Mouse (Mus musculus) midbrain, embryonic 16.5 days (tissue): Measurements from ENCODE around the gene Spx. TPM values are rescaled to one million over a fixed set of nuclear protein-coding genes. Genes with fewer than 3 reads are reported as not detected.

ENCODE experiments used
- ATAC-seq: fragments of 200-750 bp; cut with Nextera tagmentation; 2 replicates; pipeline ENCODE4 v1.8.0; 2017; ENCODE audit warnings: moderate TSS enrichment
- H3K27ac ChIP-seq: fragments of 300-500 bp; sonication (generic); 2 replicates; pipeline ENCODE4 v1.5.1; 2014; ENCODE audit warnings: mild to moderate bottlenecking, low read length, mixed read lengths
- H3K27me3 ChIP-seq: fragments of 300-500 bp; sonication (generic); 2 replicates; pipeline ENCODE4 v1.6.1; 2014; ENCODE audit warnings: low read depth, low read length, mixed read lengths; ENCODE audit not compliant: control insufficient read depth, insufficient read depth
- H3K36me3 ChIP-seq: fragments of 300-500 bp; sonication (generic); 2 replicates; pipeline ENCODE4 v1.6.1; 2014; ENCODE audit warnings: mild to moderate bottlenecking, low read length, moderate library complexity, mixed read lengths; ENCODE audit not compliant: control insufficient read depth, insufficient read depth
- H3K4me1 ChIP-seq: fragments of 300-500 bp; sonication (generic); 2 replicates; pipeline ENCODE4 v1.6.1; 2014; ENCODE audit warnings: mild to moderate bottlenecking, low read length, mixed read lengths; ENCODE audit not compliant: control insufficient read depth, insufficient read depth
- H3K4me2 ChIP-seq: fragments of 300-500 bp; sonication (generic); 2 replicates; pipeline ENCODE4 v1.6.1; 2014; ENCODE audit warnings: mild to moderate bottlenecking, low read length, mixed read lengths
- H3K4me3 ChIP-seq: fragments of 300-500 bp; sonication (generic); 2 replicates; pipeline ENCODE4 v1.5.1; 2014; ENCODE audit warnings: low read depth, mild to moderate bottlenecking, low read length, moderate library complexity, mixed read lengths
- H3K9ac ChIP-seq: fragments of 300-500 bp; sonication (generic); 2 replicates; pipeline ENCODE4 v1.6.1; 2014; ENCODE audit warnings: low read depth, low read length, mixed read lengths
- H3K9me3 ChIP-seq: fragments of 300-500 bp; sonication (generic); replicated peaks from 2 replicates; pipeline ENCODE4 v1.6.1; 2014; ENCODE audit warnings: mild to moderate bottlenecking, low read length, mixed read lengths; ENCODE audit not compliant: control insufficient read depth, poor library complexity, severe bottlenecking
- WGBS: fragments of 180-500 bp; shearing (Covaris S2); extraction: QIAGEN DNeasy Blood & Tissue Kit; methylation state at CpG from one replicate; pipeline ENCODE4 v1.1.7; 2014; 5-methylcytosine and 5-hydroxymethylcytosine counted together
- polyA plus RNA-seq: library from polyadenylated mRNA; unstranded; fragments of >200 nt; fragmentation: Nextera tagmentation; extraction: Ambion mirVana; gene quantifications from 2 replicates; pipeline ENCODE4 v1.2.1, GENCODE M21; 2015

Gene Spx
- polyA plus RNA-seq, 1 experiment from 2014 or later = 9.0 TPM

DNA sequence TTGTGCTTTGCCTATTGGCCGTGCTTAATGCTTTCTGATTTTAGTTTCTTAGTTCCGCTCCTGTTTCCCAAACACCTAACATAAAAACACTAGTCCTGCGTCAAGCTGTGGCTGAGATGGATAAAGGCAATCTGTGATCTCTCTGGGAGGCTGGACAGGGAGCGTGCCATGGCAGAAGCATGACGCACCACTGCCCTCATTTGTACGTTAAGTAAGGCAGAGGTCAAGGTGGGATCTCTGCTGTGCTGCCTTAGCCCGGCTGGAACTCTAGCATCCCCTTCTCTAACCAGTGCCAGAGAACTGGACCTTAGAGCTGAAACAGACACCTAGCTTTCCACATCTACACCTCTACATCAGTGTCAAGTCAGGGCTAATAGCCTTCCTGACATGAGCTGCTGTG lies 31.6 kb upstream of the Spx start:
- Histone ChIP-seq H3K27ac (no peak overlapping the region), H3K9ac (no peak overlapping the region), H3K4me3 (no peak overlapping the region), H3K4me1 (peaks cover 6% of the 10 kb centered on the region), H3K9me3 (no peaks in the 10 kb centered on the region), H3K27me3 (no peaks in the 10 kb centered on the region), H3K36me3 (0 out of 2 replicates have a peak, but pooled peaks cover 1% of the 10 kb centered on the region), H3K4me2 (no peak overlapping the region)
- ATAC-seq = no peak
- 90% methylated on average over 7 of the region's 7 CpGs for WGBS

DNA sequence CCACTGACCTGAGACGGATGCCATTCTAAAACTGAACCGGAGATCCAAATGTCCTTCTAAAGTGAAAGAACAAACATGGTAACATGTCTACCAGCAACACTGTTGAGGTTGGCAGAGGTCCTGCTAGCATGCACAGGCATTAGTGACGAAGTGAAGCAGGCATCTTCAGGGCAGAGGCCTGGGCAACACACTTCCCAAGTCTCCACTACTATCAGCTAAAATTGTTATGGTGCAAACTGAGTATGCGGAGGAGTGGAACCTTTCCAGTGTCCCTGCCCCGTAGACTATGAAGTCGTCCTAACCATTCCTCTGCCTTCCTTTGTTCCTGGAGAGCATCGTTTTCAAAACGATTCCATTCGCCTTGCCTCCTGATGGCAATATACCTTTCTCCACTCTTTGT lies 28.7 kb upstream of the Spx start:
- no peak for ATAC-seq
- Histone ChIP-seq H3K4me3 (no peak overlapping the region), H3K4me1 (peaks cover 24% of the 10 kb centered on the region), H3K36me3 (no peaks in the 10 kb centered on the region), H3K27me3 (no peaks in the 10 kb centered on the region), H3K27ac (no peak overlapping the region), H3K9ac (no peak overlapping the region), H3K4me2 (no peak overlapping the region), H3K9me3 (no peaks in the 10 kb centered on the region)
- 87% methylated on average over 9 of the region's 9 CpGs for WGBS

DNA sequence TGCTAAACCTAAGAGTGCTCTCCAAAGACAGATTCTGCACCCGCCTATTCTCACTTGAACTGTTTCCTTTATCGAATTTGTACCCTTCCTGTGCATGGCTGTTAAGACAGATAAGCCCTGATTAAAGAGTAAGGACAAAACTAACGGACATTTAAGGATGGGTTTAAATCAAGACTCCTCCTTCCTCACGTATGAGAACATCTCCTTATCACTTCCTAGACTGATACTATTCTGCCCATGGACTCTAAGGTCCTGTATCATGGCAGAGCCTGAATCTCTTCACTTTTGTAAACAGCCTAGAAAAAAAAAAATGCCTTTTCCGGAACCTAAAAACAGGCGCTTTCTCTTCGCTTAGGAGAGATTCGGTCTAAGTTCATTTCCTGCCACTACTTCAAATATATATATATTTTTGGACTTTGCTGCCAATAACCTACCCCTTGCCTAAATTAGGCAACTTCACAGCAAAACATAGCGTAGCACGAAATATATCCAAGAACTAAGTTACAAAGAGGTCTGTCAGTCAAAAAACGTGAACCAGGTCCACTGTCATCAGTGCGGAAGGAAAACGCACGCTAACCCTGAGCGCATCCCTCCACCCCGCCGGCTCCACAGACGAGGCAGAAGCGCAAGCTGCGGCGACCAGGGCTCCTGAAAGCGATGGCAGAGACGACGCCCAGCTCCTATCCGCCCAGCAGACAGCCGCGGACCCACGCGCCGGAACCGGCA lies 26.8 kb upstream of the Spx start:
- ATAC-seq = peak; percentile 86
- Histone ChIP-seq H3K27me3 (no peaks in the 10 kb centered on the region), H3K4me1 (peaks cover 24% of the 10 kb centered on the region), H3K36me3 (no peaks in the 10 kb centered on the region), H3K4me3 (peak overlapping the region; percentile 100), H3K4me2 (peak overlapping the region; percentile 65), H3K9me3 (no peaks in the 10 kb centered on the region), H3K27ac (peak overlapping the region; percentile 55; the same call in 1 of the 2 replicates), H3K9ac (peak overlapping the region; percentile 70)
- WGBS = 6% methylated on average over 31 of the region's 31 CpGs

DNA sequence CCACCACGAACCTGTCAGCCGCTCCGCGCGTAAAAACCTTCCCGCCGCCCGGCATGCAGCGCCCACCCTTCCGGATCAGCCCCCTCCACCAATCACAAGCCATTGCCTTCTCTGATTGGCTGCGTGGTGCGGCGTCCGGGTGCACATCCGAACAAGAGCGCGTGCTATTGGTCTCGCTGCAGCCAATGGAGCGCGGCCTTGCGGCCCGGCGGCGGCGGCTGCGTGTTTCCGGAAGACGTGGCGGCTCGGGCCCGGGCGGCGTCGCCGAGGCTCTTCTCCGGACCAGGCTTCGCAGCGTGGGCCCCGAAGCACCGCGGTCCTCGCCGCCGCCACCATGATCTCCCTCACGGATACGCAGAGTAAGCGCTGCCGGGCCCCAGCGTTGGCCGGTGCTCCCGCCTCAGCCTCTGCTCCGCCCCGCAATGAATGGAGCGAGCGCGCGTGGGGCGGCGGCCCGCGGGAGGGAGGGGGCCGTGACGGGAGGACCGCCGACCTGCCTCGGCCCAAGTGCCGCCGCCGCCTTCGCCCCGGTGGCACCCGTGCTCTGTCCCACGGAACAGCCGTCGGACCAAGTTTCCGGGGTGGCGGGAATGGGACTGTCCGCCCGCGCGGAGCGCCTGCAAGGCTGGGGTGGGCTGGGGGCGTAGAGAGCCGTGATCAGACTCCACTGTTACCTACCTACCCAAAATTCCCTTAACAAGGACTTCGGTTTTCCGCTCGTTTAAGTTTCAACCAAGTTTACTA lies 26.1 kb upstream of the Spx start, which contains the start of the genes Recql and Golt1b:
Recql (minus strand) TSS at position 77 of the 744 bp plus-strand sequence.
Golt1b (plus strand) TSS at position 211 of the 744 bp plus-strand sequence.
- WGBS = 1% methylated on average over 86 of the region's 87 CpGs
- Histone ChIP-seq H3K4me3 (peak within 1 kb of the TSS; percentile 100), H3K4me1 (peaks cover 24% of the 10 kb centered on the region), H3K27me3 (no peaks in the 10 kb centered on the region), H3K9me3 (no peaks in the 10 kb centered on the region), H3K36me3 (no peaks in the 10 kb centered on the region), H3K27ac (peak within 1 kb of the TSS; percentile 58), H3K4me2 (peak within 1 kb of the TSS; percentile 86), H3K9ac (peak within 1 kb of the TSS; percentile 90)
- peak; percentile 100 for ATAC-seq

DNA sequence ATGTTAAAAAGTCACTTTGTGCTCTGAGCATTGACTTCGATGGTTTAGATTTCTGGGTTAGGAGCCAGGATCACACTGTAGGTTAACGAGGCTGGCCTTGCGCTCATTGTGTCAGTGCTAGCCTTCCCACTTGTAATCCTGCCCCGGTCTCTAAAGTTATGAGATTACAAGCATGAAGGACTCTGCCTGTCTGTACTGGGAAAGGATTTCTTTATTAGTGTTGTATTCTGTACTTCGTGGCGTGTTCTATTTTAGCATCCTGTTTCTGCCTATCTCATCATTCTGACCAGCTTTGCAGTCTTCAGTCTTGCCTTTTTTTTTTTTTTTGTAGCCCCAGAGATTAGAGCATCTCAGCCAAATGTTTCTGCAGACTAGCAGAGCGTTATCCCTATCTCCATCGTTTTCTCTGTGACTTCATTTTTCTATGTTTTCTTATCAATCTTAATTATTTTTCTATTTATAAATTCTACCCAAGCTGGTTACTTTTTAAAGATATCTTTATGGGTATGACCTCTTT lies 25.4 kb upstream of the Spx start:
- Histone ChIP-seq H3K9me3 (no peaks in the 10 kb centered on the region), H3K27ac (no peak overlapping the region), H3K9ac (peak overlapping the region; percentile 90), H3K27me3 (no peaks in the 10 kb centered on the region), H3K4me1 (peaks cover 24% of the 10 kb centered on the region), H3K4me3 (peak overlapping the region; percentile 100), H3K36me3 (no peaks in the 10 kb centered on the region), H3K4me2 (peak overlapping the region; percentile 86)
- ATAC-seq = no peak
- 23% methylated on average over 8 of the region's 8 CpGs for WGBS

DNA sequence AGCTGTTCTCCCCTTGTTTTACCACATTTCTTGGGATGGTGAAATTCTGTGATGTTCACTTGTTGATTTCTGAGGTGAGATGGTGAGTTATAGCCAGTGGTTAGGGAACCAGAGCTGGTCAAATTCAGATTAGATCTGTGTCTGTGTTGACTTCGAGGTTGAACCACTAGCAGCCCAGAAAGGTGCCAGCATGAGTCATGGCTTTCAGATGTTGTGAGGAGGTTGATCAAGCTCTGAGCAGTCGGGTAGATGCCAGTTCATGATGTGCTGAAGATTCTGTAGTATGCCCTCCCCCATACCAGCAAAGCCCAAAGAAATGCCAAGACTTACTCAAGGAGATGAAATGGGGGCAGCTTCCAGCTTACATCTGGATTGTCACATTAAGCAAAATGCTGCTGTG lies 24.1 kb upstream of the Spx start:
- H3K9ac ChIP-seq = no peak overlapping the region
- no peak overlapping the region for H3K4me3 ChIP-seq
- H3K27ac ChIP-seq = no peak overlapping the region
- H3K9me3 ChIP-seq = no peaks in the 10 kb centered on the region
- H3K4me1 ChIP-seq = peaks cover 24% of the 10 kb centered on the region
- H3K36me3 ChIP-seq = no peaks in the 10 kb centered on the region; the same call in 1 of the 2 replicates
- H3K4me2 ChIP-seq = no peak overlapping the region
- WGBS = 93% methylated on average over 2 of the region's 2 CpGs
- no peaks in the 10 kb centered on the region for H3K27me3 ChIP-seq
- ATAC-seq = no peak

DNA sequence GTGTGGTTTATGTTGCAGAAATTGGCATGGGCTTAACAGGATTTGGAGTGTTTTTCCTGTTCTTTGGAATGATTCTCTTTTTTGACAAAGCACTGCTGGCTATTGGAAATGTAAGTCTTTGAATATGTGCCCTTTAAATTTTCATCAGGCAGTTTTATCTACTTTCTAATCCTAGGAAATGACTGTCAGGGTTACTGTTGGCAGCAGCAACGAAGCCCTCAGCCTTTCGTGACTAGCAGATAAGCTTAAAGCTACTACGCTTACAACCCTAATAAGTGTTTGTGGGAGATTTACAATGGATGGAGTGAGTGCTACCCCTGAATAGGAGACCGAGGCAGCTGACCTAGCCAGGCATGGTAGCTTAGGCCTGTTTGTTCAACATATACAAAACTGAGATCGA lies 20.9 kb upstream of the Spx start:
- peaks cover 17% of the 10 kb centered on the region for H3K4me1 ChIP-seq
- 95% methylated on average over 5 of the region's 5 CpGs for WGBS
- peaks cover 9% of the 10 kb centered on the region for H3K36me3 ChIP-seq
- no peaks in the 10 kb centered on the region for H3K27me3 ChIP-seq
- H3K9ac ChIP-seq = no peak overlapping the region
- no peak for ATAC-seq
- H3K27ac ChIP-seq = no peak overlapping the region
- no peak overlapping the region for H3K4me3 ChIP-seq
- no peak overlapping the region for H3K4me2 ChIP-seq
- no peaks in the 10 kb centered on the region for H3K9me3 ChIP-seq

DNA sequence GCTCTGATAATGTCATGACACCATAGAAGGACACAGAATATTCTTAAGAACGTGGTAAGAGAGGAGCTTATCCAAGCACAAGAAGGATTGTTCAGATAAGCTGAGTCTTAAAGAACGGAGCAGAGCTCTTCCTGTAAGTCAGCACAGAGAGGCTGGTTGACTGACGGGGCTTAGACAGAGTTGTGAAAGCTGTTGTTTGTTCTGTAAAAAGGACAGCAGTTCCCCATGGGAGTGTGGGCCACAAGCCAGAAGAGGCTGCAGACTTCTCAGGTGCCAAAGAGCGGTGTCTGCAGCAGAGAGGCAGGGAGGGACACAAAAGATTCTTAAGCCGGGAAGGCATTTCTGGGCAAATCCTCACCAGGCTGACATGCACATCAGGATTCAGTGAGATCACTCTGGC lies 18.6 kb upstream of the Spx start:
- no peak overlapping the region for H3K4me2 ChIP-seq
- peaks cover 9% of the 10 kb centered on the region for H3K36me3 ChIP-seq
- H3K9me3 ChIP-seq = no peaks in the 10 kb centered on the region
- no peak overlapping the region for H3K9ac ChIP-seq
- no peak overlapping the region for H3K27ac ChIP-seq
- H3K27me3 ChIP-seq = no peaks in the 10 kb centered on the region
- ATAC-seq = no peak
- H3K4me1 ChIP-seq = no peaks in the 10 kb centered on the region
- H3K4me3 ChIP-seq = no peak overlapping the region
- WGBS = 79% methylated on average over 5 of the region's 5 CpGs

DNA sequence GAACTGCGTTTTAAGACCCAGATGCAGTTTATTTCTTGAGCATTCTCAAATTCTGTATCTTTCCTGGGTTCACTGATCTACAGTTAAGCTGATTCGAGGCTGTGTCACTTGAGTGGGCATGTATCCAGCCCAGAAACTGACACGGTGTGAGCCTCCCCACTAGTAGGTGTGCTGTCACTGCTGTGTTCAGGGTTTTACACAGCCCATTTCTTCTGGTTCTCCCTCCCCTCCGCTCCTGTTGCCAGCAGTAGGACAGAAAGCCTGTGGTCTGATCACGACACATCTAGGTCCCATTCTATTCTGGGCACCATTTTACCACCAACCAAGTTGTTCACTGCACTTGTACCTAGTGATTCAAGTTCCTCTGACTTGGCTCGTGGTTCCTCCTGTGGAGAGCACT lies 17.5 kb upstream of the Spx start:
- Histone ChIP-seq H3K9me3 (no peaks in the 10 kb centered on the region), H3K27ac (no peak overlapping the region), H3K4me1 (no peaks in the 10 kb centered on the region), H3K27me3 (no peaks in the 10 kb centered on the region), H3K36me3 (peaks cover 14% of the 10 kb centered on the region), H3K4me2 (no peak overlapping the region), H3K9ac (no peak overlapping the region), H3K4me3 (no peak overlapping the region)
- WGBS = 94% methylated on average over 6 of the region's 6 CpGs
- ATAC-seq = no peak
